Mouse (Mus musculus) embryonic facial prominence, embryonic 14.5 days (tissue): ENCODE data around the gene Fcnb. TPM values are rescaled to one million over a fixed set of nuclear protein-coding genes. Genes with fewer than 3 reads are reported as not detected.

Experiments used
- ATAC-seq: fragments of 200-750 bp; cut with Nextera tagmentation; 2 replicates; pipeline ENCODE4 v1.8.0; 2017; ENCODE audit warnings: low read depth, moderate number of reproducible peaks, moderate TSS enrichment
- DNase-seq: peaks from one replicate; pipeline ENCODE4 v3.0.0-alpha.2; 2015; ENCODE audit warnings: low spot score
- H3K27ac ChIP-seq: fragments of 300-500 bp; sonication (generic); replicated peaks from 2 replicates; pipeline ENCODE4 v1.5.1; 2014; ENCODE audit warnings: low read depth, mild to moderate bottlenecking, low read length, moderate library complexity
- H3K27me3 ChIP-seq: fragments of 300-500 bp; sonication (generic); replicated peaks from 2 replicates; pipeline ENCODE4 v1.6.1; 2014; ENCODE audit warnings: low read length; ENCODE audit not compliant: control insufficient read depth, insufficient read depth
- H3K36me3 ChIP-seq: fragments of 300-500 bp; sonication (generic); 2 replicates; pipeline ENCODE4 v1.6.1; 2014; ENCODE audit warnings: low read length, mixed read lengths; ENCODE audit not compliant: control insufficient read depth, insufficient read depth
- H3K4me1 ChIP-seq: fragments of 300-500 bp; sonication (generic); 2 replicates; pipeline ENCODE4 v1.6.1; 2014; ENCODE audit warnings: antibody characterized with exemption, low read length; ENCODE audit not compliant: control insufficient read depth, insufficient read depth
- H3K4me2 ChIP-seq: fragments of 300-500 bp; sonication (generic); 2 replicates; pipeline ENCODE4 v1.6.1; 2014; ENCODE audit warnings: low read depth, mild to moderate bottlenecking, low read length, moderate library complexity, mixed read lengths
- H3K4me3 ChIP-seq: fragments of 300-500 bp; sonication (generic); 2 replicates; pipeline ENCODE4 v1.5.1; 2014; ENCODE audit warnings: low read depth, mild to moderate bottlenecking, low read length
- H3K9ac ChIP-seq: fragments of 300-500 bp; sonication (generic); 2 replicates; pipeline ENCODE4 v1.6.1; 2014; ENCODE audit warnings: low read depth, mild to moderate bottlenecking, low read length, moderate library complexity, mixed read lengths
- H3K9me3 ChIP-seq: fragments of 300-500 bp; sonication (generic); 2 replicates; pipeline ENCODE4 v1.6.1; 2016; ENCODE audit warnings: low read length; ENCODE audit not compliant: control insufficient read depth
- WGBS: fragments of 180-500 bp; shearing (Covaris S2); extraction: QIAGEN DNeasy Blood & Tissue Kit; methylation state at CpG from one replicate; pipeline ENCODE4 v1.1.7; 2014; 5-methylcytosine and 5-hydroxymethylcytosine counted together
- polyA plus RNA-seq: library from polyadenylated mRNA; unstranded; fragments of >200 nt; fragmentation: Nextera tagmentation; extraction: Ambion mirVana; gene quantifications from 2 replicates; pipeline ENCODE4 v1.2.1, GENCODE M21; 2014

The Fcnb gene
- polyA plus RNA-seq, 1 experiment from 2014 or later, result 0.67 TPM

GRCm38 (mm10) chr2:28044920-28045598 is 39.6 kb downstream of the Fcnb start:
- Histone ChIP-seq H3K27ac (no peak overlapping the region), H3K27me3 (no peaks in the 10 kb centered on the region), H3K9ac (no peak overlapping the region), H3K4me2 (no peak overlapping the region), H3K36me3 (no peaks in the 10 kb centered on the region), H3K9me3 (no peaks in the 10 kb centered on the region), H3K4me3 (no peak overlapping the region), H3K4me1 (peaks cover 5% of the 10 kb centered on the region; the same call in 1 of the 2 replicates)
- DNase-seq, result no peak
- ATAC-seq, result no peak
- WGBS, result 75% methylated on average over 9 of the region's 9 CpGs

DNA sequence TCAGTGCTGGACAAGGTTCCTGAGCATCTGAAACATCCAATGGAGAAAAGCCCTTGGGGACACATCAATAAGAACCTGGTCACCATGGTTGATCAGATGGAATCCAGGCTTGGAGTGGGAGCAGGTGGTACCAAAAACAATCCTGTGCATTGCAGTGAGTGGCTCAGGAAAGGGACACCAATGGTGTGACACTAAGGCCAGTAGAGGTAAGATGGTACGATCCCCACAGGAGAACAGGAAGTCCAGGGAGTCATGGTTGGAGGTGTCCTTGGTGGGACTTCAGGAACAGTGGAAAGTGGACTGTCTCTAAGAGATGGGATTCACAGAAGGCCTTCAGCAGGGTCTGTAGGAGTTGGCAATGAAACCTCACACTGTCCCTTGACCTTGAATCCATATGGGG is 44.2 kb downstream of the Fcnb start:
- Histone ChIP-seq H3K4me1 (no peaks in the 10 kb centered on the region), H3K36me3 (peaks cover 39% of the 10 kb centered on the region), H3K27me3 (no peaks in the 10 kb centered on the region), H3K9ac (no peak overlapping the region), H3K4me3 (no peak overlapping the region), H3K27ac (no peak overlapping the region), H3K9me3 (no peaks in the 10 kb centered on the region), H3K4me2 (no peak overlapping the region)
- DNase-seq (no peak), ATAC-seq (no peak)
- 93% methylated on average over 1 of the region's 1 CpGs for WGBS

DNA sequence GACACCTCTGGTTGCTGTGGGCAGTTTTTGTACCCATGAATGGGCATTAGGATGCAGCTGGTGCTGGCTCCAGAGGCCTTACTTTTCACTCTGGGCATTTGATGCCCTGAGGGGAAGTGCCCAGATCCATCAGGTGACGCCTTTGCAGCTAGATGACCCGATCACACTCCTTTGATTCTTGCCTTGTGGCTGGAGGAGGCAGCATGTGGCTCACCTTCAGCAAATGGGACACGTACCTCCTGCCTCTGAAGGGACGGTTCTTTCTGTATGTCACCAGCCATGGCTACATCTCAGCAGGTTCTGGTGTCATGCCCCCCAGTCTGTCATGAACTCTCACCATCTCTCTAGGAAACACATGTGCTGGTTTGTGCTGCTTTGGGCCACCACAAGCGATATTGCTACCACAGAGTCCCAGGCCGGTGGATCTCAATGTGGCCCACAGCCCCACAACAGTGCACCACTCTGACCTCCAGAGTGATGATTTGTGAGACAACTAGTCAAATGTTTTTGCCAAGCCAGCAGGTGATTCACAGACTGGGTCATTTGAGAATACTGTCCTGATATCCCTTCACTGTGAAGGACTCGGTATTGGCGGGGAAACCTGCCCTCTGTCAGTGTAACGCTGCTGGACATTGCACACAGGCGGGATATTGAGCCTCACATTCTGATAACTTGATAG is 44.9 kb downstream of the Fcnb start:
- no peaks in the 10 kb centered on the region for H3K9me3 ChIP-seq
- no peak overlapping the region for H3K9ac ChIP-seq
- DNase-seq (no peak), ATAC-seq (no peak)
- no peak overlapping the region for H3K4me3 ChIP-seq
- no peaks in the 10 kb centered on the region for H3K27me3 ChIP-seq
- no peak overlapping the region for H3K4me2 ChIP-seq
- peaks cover 45% of the 10 kb centered on the region for H3K36me3 ChIP-seq
- WGBS, result 86% methylated on average over 10 of the region's 10 CpGs
- no peak overlapping the region for H3K27ac ChIP-seq
- no peaks in the 10 kb centered on the region for H3K4me1 ChIP-seq

- 72% methylated on average over 14 of the region's 14 CpGs for WGBS
- peaks cover 57% of the 10 kb centered on the region for H3K36me3 ChIP-seq
- DNase-seq (peak; percentile 25), ATAC-seq (no peak)
- H3K9ac ChIP-seq, result no peak overlapping the region
- H3K9me3 ChIP-seq, result no peaks in the 10 kb centered on the region
- H3K4me3 ChIP-seq, result no peak overlapping the region
- no peaks in the 10 kb centered on the region for H3K27me3 ChIP-seq
- H3K27ac ChIP-seq, result no peak overlapping the region
- H3K4me2 ChIP-seq, result no peak overlapping the region
- no peaks in the 10 kb centered on the region for H3K4me1 ChIP-seq
These were observed 46.1 kb downstream of the Fcnb start for GRCm38 (mm10) chr2:28038391-28039096.

GRCm38 (mm10) chr2:28037505-28038390 is 46.9 kb downstream of the Fcnb start:
- H3K4me1 ChIP-seq, result no peaks in the 10 kb centered on the region
- no peak overlapping the region for H3K9ac ChIP-seq
- H3K4me2 ChIP-seq, result no peak overlapping the region
- 65% methylated on average over 12 of the region's 12 CpGs for WGBS
- ATAC-seq (peak; percentile 53), DNase-seq (peak; percentile 78)
- H3K4me3 ChIP-seq, result no peak overlapping the region
- H3K36me3 ChIP-seq, result peaks cover 65% of the 10 kb centered on the region
- H3K27me3 ChIP-seq, result no peaks in the 10 kb centered on the region
- H3K27ac ChIP-seq, result peak overlapping the region; percentile 15; the same call in 1 of the 2 replicates
- H3K9me3 ChIP-seq, result no peaks in the 10 kb centered on the region

DNA sequence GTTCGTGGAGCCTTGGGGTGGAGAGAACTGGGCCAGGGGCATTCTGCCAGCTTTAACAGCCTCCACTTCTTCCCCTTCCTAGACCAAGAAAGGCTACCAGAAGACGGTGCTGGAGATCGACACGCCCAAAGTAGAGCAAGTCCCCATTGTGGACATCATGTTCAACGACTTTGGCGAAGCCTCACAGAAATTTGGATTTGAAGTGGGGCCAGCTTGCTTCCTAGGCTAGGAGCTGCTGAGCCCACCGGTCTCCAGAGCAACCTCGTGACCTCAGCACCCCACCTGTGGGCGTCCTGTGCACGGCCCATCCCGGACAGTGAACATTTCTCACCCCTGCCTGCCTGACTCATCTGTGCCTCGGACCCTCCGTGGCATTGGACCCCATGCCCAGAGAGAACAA is 47.9 kb downstream of the Fcnb start:
- no peak overlapping the region for H3K4me2 ChIP-seq
- no peaks in the 10 kb centered on the region for H3K27me3 ChIP-seq
- H3K9ac ChIP-seq, result no peak overlapping the region
- DNase-seq, result no peak
- no peaks in the 10 kb centered on the region for H3K9me3 ChIP-seq
- H3K4me1 ChIP-seq, result no peaks in the 10 kb centered on the region
- H3K4me3 ChIP-seq, result no peak overlapping the region
- peaks cover 75% of the 10 kb centered on the region for H3K36me3 ChIP-seq
- no peak overlapping the region for H3K27ac ChIP-seq
- WGBS, result 88% methylated on average over 13 of the region's 13 CpGs
- no peak for ATAC-seq

DNA sequence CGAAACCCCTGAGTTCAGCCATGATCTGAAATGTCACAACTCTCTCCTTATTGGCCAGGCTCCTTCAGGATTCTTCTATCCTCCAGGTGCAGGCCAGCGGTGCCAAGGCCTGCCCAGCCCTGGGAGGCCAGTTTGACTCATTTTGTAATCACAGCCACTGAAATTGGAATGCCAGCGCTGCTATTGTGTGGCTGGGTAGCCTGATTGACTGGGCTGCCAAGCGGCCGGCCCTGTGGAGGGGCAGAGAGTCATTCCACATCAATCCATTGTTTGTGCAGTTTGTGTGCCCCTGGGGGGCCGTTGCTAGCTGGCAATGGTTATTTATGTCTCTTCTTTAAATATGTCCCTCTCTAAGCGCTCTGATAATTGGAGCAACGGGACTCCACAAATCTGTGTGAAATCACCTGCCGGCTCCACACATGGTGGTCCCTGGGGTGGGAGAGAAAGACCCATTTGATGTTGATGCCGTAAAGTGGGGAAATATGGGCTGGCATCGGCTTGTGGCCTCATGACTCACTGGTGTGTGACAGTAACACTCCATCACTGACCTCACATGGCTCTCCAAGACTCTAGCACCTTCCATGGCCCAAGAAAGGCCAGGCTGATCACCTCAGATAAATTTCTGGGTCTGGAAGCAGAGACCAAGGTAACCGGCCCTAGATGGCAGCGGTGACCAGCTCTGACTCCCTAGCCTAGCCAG is 50.5 kb downstream of the Fcnb start:
- Histone ChIP-seq H3K9ac (no peak overlapping the region), H3K27me3 (no peaks in the 10 kb centered on the region), H3K4me3 (no peak overlapping the region), H3K9me3 (no peaks in the 10 kb centered on the region), H3K36me3 (peaks cover 97% of the 10 kb centered on the region), H3K27ac (no peak overlapping the region), H3K4me1 (no peaks in the 10 kb centered on the region), H3K4me2 (no peak overlapping the region)
- DNase-seq (no peak), ATAC-seq (no peak)
- WGBS, result 80% methylated on average over 13 of the region's 13 CpGs

DNA sequence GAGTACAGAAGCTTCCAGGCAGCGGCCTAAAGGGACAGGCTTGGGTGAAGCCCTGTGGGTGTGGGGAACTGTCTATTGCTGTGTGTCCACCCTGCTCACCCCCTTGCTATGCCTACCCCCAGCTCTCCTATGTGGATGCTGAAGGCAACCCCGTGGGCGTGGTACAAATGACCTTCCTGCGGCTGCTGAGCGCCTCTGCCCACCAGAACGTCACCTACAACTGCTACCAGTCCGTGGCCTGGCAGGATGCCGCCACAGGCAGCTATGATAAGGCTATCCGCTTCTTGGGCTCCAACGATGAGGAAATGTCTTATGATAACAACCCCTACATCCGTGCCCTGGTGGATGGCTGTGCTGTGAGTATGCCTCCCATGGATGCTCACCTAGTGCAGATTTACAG is 52.2 kb downstream of the Fcnb start:
- Histone ChIP-seq H3K4me3 (no peak overlapping the region), H3K27me3 (no peaks in the 10 kb centered on the region), H3K9ac (no peak overlapping the region), H3K9me3 (no peaks in the 10 kb centered on the region), H3K4me2 (no peak overlapping the region), H3K4me1 (no peaks in the 10 kb centered on the region), H3K27ac (no peak overlapping the region), H3K36me3 (peaks cover 99% of the 10 kb centered on the region)
- WGBS, result 93% methylated on average over 11 of the region's 11 CpGs
- no peak for DNase-seq
- ATAC-seq, result no peak
